Mouse (Mus musculus) midbrain, embryonic 13.5 days (tissue): ENCODE measurements around the gene Clcnka. TPM values are rescaled to one million over a fixed set of nuclear protein-coding genes. Genes with fewer than 3 reads are reported as not detected.

Experiments
- ATAC-seq: fragments of 200-750 bp; cut with Nextera tagmentation; 2 replicates; pipeline ENCODE4 v1.8.0; 2017; ENCODE audit warnings: mild to moderate bottlenecking, moderate TSS enrichment, moderate library complexity
- H3K27ac ChIP-seq: fragments of 300-500 bp; sonication (generic); 2 replicates; pipeline ENCODE4 v1.5.1; 2015; ENCODE audit warnings: inconsistent platforms, mild to moderate bottlenecking, moderate library complexity
- H3K27me3 ChIP-seq: fragments of 300-500 bp; sonication (generic); 2 replicates; pipeline ENCODE4 v1.6.1; 2015; ENCODE audit warnings: mild to moderate bottlenecking, inconsistent platforms
- H3K36me3 ChIP-seq: fragments of 300-500 bp; sonication (generic); 2 replicates; pipeline ENCODE4 v1.6.1; 2015; ENCODE audit warnings: mild to moderate bottlenecking, inconsistent platforms
- H3K4me1 ChIP-seq: fragments of 300-500 bp; sonication (generic); replicated peaks from 2 replicates; pipeline ENCODE4 v1.6.1; 2015; ENCODE audit warnings: inconsistent platforms
- H3K4me2 ChIP-seq: fragments of 300-500 bp; sonication (generic); replicated peaks from 2 replicates; pipeline ENCODE4 v1.6.1; 2015; ENCODE audit warnings: moderate library complexity, mild to moderate bottlenecking, inconsistent platforms
- H3K4me3 ChIP-seq: fragments of 300-500 bp; sonication (generic); replicated peaks from 2 replicates; pipeline ENCODE4 v1.5.1; 2015; ENCODE audit warnings: mild to moderate bottlenecking, inconsistent platforms
- H3K9ac ChIP-seq: fragments of 300-500 bp; sonication (generic); replicated peaks from 2 replicates; pipeline ENCODE4 v1.6.1; 2015; ENCODE audit warnings: mild to moderate bottlenecking, inconsistent platforms
- H3K9me3 ChIP-seq: fragments of 300-500 bp; sonication (generic); 2 replicates; pipeline ENCODE4 v1.6.1; 2016; ENCODE audit warnings: mild to moderate bottlenecking, inconsistent platforms
- WGBS: fragments of 180-500 bp; shearing (Covaris S2); methylation state at CpG from one replicate; pipeline ENCODE4 v1.1.7; 2015; 5-methylcytosine and 5-hydroxymethylcytosine counted together
- polyA plus RNA-seq: library from polyadenylated mRNA; unstranded; fragments of >200 nt; fragmentation: Nextera tagmentation; extraction: Ambion mirVana; gene quantifications from 2 replicates; pipeline ENCODE4 v1.2.1, GENCODE M21; 2015

The Clcnka gene
- polyA plus RNA-seq, 1 experiment from 2014 or later = not detected

DNA sequence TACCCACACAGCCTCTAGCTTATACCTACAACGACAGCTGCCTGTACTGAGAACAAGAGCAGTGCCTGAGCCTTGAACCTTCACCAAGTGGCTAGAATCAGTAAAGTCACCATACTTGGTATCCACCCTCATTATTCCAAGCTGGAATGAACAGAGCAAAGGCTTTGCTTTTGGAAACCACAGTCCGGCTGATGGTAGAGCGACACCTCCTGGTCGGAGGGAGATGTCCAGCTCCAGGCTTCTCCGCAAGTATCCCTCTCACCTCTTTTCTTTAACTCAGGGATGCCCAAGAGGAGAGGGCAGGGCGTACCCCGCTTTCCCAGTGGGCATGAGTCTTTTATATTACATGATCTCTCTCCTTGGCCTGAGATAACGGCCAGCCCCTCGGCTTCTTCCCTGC, 31.3 kb upstream of the Clcnka start:
- Histone ChIP-seq H3K4me2 (no peak overlapping the region), H3K27ac (no peak overlapping the region), H3K4me3 (no peak overlapping the region), H3K36me3 (no peaks in the 10 kb centered on the region), H3K27me3 (peaks cover 13% of the 10 kb centered on the region; the same call in 1 of the 2 replicates), H3K4me1 (peaks cover 14% of the 10 kb centered on the region), H3K9me3 (no peaks in the 10 kb centered on the region), H3K9ac (no peak overlapping the region)
- no peak for ATAC-seq
- 51% methylated on average over 9 of the region's 9 CpGs for WGBS

DNA sequence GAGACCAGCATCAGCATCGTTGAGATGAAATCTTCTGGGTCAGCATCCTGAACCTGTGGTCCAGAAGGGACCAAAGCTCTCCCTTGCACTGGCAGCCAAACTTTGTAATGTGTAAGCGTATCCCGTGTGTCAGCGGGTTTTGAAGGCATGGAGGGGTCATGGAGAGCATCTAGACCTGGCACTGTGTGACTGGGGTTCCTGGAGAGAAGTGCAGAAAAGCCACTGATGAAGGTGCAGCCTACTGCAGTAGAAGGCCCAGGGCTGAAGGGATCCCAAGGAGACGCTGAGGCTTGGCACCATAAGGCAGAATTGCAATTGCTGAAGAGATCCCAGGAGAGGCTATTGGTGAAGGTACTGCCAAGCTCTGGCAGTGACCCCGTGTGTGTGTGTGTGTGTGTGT, 30.9 kb upstream of the Clcnka start:
- Histone ChIP-seq H3K36me3 (no peaks in the 10 kb centered on the region), H3K9me3 (no peaks in the 10 kb centered on the region), H3K4me1 (peaks cover 15% of the 10 kb centered on the region), H3K27ac (no peak overlapping the region), H3K9ac (no peak overlapping the region), H3K27me3 (peaks cover 13% of the 10 kb centered on the region; the same call in 1 of the 2 replicates), H3K4me3 (no peak overlapping the region), H3K4me2 (no peak overlapping the region)
- 83% methylated on average over 6 of the region's 6 CpGs for whole genome bisulfite sequencing
- no peak for ATAC-seq

DNA sequence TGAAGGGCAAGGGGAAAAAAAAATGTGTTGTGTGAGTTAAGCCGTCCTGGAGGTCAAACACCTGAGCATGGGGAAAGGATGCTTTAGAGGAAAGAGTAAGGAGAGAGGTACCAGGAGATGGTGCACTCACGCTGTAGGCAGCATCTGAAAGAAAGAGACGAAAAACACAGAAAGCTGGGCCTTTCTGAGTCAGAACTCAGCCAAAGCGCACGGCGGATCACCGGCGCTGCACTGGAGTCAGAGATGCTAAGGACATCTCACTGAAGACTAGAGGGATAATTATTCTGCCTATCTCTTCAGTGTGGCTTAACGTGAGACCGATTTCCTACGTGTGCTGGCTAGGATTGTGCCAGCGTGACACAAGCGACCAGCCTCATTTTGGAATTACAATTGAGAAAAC, 29.4 kb upstream of the Clcnka start:
- no peaks in the 10 kb centered on the region for H3K9me3 ChIP-seq
- peaks cover 15% of the 10 kb centered on the region for H3K4me1 ChIP-seq
- H3K36me3 ChIP-seq = no peaks in the 10 kb centered on the region
- peaks cover 13% of the 10 kb centered on the region; the same call in 1 of the 2 replicates for H3K27me3 ChIP-seq
- H3K27ac ChIP-seq = no peak overlapping the region
- H3K9ac ChIP-seq = no peak overlapping the region
- WGBS = 82% methylated on average over 13 of the region's 13 CpGs
- no peak overlapping the region for H3K4me3 ChIP-seq
- no peak for ATAC-seq
- no peak overlapping the region for H3K4me2 ChIP-seq

DNA sequence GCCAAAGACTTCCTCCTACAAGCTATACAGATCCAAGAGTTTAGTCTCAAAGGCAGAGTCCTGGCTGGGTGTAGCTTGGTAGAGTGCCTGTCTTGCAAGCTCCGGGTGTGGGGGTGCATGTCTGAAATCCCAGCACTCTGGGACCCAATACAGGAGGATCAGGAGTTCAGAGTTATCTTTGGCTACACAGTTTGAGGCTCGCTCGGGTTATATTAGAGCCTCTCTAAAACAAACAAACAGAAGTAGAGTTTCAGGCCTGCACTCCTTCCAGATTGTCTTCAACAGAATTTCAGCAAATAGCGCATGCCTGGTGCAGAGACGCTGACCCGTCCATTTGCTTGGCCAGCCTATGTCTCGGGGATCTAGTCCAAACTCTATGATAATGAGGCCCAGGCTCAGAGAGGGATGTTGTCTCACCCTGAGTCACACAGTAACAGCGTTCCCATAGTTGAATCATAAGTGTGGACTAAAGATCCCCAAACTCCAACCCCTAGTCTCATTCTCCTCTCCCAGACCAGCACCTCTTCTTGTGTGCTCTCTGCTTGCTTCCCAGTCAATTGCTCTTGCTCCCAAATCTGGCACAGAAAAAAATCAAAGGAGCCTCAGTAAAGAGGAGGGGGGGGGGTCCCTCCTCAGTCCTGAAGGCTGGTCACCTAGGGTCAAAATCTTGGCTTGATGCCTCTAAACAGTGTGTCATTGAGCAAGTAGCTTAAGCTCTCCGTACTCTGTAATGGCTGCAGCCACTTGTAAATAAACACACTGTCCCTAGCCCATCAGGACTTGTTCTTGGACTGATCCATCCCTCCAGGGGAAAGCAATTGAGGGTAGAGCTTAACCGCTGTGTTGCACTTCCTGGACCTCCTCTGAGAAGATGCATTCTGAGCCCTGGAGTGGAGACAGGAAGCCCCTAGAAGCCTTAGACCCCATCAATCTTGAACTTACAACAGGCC, 28.5 kb upstream of the Clcnka start:
- Histone ChIP-seq H3K9ac (no peak overlapping the region), H3K27ac (no peak overlapping the region), H3K27me3 (peaks cover 13% of the 10 kb centered on the region; the same call in 1 of the 2 replicates), H3K36me3 (no peaks in the 10 kb centered on the region), H3K9me3 (no peaks in the 10 kb centered on the region), H3K4me3 (no peak overlapping the region), H3K4me1 (peaks cover 15% of the 10 kb centered on the region), H3K4me2 (no peak overlapping the region)
- WGBS = 84% methylated on average over 10 of the region's 10 CpGs
- ATAC-seq = no peak

DNA sequence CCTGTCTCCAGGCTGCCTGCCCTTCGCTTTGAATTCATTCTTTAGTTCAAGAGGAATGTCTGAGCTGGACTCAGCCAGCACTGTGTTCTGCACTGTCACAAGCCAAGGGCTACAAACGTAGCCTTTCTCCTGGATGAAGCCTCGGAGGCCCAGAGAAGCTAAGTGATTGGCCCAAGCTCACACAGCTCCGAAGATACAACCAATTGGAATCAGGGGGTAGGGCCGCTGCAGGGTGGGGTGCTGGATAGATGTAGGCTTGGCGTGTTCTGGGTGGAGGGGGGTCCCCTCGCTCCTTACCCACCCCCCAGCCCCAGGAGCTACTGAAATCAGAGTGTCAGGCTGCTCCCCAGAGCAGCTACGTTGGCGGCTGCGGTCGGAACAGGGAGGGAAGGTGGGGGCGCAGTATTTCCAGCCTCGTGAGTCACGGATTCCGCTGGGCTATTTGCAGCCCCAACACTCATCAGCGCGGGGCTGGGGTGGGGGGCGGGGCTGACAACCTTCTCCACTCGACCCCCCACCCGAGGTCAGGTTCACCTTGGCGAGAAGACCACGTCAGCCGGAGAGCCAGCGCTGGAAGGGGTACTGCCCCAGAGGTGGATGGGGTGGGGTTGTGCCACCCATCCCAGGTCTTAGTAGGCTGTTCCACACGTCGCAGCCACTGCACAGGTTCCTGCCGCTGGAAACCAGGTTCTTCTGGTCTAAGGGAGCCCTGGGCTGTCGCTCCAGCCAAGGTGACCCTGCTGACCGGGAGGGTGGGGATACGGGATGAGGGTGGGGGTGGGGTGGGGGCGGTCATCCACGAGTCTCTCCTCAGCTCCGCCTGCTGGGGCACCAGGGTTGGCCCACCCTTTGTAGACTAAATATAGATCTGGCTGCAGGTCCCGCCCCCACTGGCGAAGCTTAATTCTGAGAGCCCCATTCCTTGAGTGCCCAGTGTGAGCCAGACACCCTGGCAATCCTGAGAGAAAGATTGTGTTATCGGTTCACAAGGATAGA, 27.3 kb upstream of the Clcnka start:
- peak overlapping the region; percentile 44 for H3K4me3 ChIP-seq
- H3K9ac ChIP-seq = peak overlapping the region; percentile 67
- no peaks in the 10 kb centered on the region for H3K36me3 ChIP-seq
- no peak overlapping the region for H3K27ac ChIP-seq
- peak overlapping the region; percentile 72 for H3K4me2 ChIP-seq
- peak; percentile 96 for ATAC-seq
- H3K4me1 ChIP-seq = peaks cover 15% of the 10 kb centered on the region
- H3K27me3 ChIP-seq = peaks cover 13% of the 10 kb centered on the region; the same call in 1 of the 2 replicates
- 6% methylated on average over 36 of the region's 36 CpGs for WGBS
- no peaks in the 10 kb centered on the region for H3K9me3 ChIP-seq

DNA sequence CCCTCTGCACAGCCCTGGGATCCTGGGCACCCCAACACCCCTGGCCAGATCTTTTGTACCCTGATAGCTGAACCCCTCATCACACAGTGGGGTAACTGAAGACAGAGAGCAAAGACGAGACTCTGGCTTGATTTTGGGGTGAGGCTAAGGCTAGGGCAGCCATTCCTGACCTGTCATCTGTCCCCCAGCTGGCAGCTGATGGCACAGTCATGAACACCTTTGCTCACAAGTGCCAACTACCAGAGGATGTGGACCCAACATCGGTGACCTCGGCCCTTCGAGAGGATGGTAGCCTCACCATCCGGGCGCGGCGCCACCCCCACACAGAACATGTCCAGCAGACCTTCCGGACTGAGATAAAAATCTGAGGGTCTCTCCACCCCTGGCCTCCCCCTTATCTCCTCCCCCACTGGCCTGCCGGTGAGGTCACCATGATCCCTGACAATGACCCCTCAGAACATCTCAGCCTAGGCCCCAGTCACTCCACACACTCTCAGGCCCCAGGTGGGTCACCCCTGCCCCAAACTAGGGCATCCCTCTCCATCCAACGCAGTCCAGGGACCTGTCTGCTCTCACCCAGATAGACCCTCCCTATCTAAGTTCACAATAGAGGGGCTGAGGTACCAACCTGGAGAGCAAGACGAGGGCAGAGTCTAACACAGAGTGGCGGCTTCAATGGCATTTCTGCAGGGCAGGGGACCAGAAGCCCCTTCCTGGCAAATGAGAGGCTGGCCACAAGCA, 25.3 kb upstream of the Clcnka start:
- H3K9ac ChIP-seq = no peak overlapping the region
- no peak overlapping the region for H3K27ac ChIP-seq
- H3K4me2 ChIP-seq = no peak overlapping the region
- no peaks in the 10 kb centered on the region for H3K36me3 ChIP-seq
- no peaks in the 10 kb centered on the region for H3K9me3 ChIP-seq
- no peak overlapping the region for H3K4me3 ChIP-seq
- H3K4me1 ChIP-seq = peaks cover 15% of the 10 kb centered on the region
- ATAC-seq = no peak
- WGBS = 92% methylated on average over 13 of the region's 13 CpGs
- H3K27me3 ChIP-seq = peaks cover 10% of the 10 kb centered on the region; the same call in 1 of the 2 replicates

DNA sequence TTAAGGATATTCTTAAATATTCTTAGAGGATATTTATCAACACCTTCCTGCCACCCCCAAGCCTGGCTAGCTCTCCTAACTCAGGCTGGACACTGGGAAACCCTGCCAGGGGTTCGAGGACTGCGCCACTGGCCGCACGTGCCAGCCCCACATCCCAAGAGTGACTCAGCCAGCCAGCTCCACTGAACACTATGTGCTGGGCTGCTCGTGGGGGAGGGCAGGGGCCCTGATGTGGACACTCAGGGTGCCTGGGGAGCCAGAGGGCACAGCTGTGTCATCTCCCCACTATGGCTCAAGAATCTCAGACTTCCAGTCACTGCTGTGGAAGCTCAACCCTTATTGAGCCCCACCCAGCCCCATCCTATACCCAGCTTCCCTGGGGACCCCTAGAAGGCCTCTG, 24.8 kb upstream of the Clcnka start:
- ATAC-seq = no peak
- 82% methylated on average over 5 of the region's 5 CpGs for WGBS
- Histone ChIP-seq H3K27ac (no peak overlapping the region), H3K27me3 (peaks cover 10% of the 10 kb centered on the region; the same call in 1 of the 2 replicates), H3K4me3 (no peak overlapping the region), H3K4me1 (peaks cover 15% of the 10 kb centered on the region), H3K9ac (no peak overlapping the region), H3K9me3 (no peaks in the 10 kb centered on the region), H3K36me3 (no peaks in the 10 kb centered on the region), H3K4me2 (no peak overlapping the region)

DNA sequence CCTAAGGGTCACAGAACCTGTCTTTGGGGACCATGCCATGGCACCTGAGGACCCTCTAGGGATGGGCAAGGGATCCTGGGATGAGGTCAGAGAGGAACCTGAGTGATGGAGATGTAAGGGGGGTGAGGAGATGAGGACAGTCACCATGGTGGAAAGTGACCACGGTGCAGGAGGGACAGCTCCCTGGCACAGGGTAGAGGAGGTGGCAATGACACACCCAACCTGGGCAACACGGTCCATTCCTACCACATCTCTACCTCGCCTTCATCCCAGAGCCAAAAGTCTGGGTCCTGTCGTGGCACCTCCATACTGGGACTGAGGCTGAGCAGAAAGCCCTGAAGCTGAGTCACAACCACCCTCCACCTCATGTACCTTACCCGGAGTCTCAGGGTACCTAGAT, 24.3 kb upstream of the Clcnka start:
- ATAC-seq = no peak
- H3K4me2 ChIP-seq = no peak overlapping the region
- peaks cover 10% of the 10 kb centered on the region; the same call in 1 of the 2 replicates for H3K27me3 ChIP-seq
- H3K36me3 ChIP-seq = no peaks in the 10 kb centered on the region
- peaks cover 15% of the 10 kb centered on the region for H3K4me1 ChIP-seq
- H3K27ac ChIP-seq = no peak overlapping the region
- no peaks in the 10 kb centered on the region for H3K9me3 ChIP-seq
- H3K9ac ChIP-seq = no peak overlapping the region
- no peak overlapping the region for H3K4me3 ChIP-seq
- WGBS = 77% methylated on average over 5 of the region's 5 CpGs

DNA sequence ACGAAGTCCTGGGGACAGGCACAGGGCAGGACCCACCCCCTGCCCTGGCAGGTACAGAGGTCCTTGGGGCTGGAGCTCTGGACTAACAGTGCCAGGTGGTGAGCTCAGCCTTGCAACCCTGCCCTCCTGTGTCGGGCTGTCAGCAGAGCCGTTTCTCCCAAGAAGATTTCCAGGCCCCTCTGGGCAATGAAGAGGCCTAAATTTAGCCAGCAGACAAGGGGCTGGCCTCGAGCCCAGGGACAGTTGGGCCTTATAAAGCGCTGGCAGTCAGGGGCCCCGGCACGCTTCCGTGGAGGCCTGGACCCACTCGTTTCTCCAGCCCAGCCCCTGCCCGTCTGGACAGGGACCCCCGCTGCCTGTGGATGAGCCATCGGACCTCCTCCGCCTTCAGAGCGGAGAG, 22.9 kb upstream of the Clcnka start:
- no peak for ATAC-seq
- WGBS = 75% methylated on average over 14 of the region's 14 CpGs

DNA sequence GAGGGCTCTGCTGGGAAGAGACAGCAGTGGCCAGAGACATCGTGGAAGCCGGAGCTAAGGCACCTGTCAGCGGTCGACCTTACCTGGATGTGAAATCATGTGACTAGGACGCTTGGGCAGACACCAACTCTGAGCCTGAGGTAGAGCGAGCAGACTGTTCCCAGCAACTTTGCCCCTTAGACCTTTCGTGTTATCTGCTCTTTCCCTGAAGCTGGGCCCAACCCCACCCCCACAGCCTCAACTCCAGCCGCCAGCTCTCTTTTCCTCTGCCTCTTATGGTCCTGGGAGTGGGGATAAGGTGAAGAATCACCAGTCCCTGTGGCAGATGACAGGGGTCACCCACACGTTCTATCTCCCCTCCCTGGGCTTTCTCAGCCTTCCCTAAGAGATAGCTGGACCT, 22.4 kb upstream of the Clcnka start:
- 59% methylated on average over 9 of the region's 9 CpGs for WGBS

More for the DNA sequence above, 22.9 kb upstream of the Clcnka start:
- Histone ChIP-seq H3K4me2 (no peak overlapping the region), H3K36me3 (no peaks in the 10 kb centered on the region), H3K27me3 (peaks cover 7% of the 10 kb centered on the region; the same call in 1 of the 2 replicates), H3K27ac (no peak overlapping the region), H3K4me3 (no peak overlapping the region), H3K4me1 (peaks cover 15% of the 10 kb centered on the region), H3K9ac (no peak overlapping the region), H3K9me3 (no peaks in the 10 kb centered on the region)

DNA sequence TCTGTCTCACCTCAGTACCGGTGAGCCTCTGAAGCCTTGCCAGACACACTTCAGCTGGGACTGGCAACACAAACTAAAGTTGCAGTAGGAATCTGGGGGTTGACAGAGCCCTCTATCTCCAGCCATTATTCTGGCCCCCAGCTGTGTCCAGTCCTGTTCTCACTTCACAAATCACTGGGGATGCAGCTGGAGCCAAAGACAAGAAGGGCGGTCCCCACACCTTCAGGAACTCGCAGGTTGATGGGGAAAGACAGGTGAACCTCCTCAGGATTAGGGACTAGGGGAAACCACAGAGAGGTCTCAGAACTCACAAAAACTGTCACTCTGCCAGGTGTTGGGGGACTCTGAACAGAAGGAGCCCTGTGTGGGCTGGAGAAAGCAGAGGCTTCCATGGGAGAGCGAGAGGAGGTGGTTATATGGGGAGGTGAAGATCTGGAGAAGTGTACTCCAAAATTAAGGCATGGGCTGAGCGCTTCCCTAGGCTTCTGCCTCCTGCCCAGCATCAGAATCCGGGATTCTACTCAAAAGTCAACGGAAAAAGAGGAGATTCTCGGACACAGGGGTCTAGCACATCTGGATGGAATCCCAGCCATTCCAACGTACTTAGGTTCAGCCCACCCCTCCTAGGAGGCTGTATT, 21.8 kb upstream of the Clcnka start, which contains the start of gene Hspb7:
Gene Hspb7 (plus strand): TSS at position 588 of the 638 bp plus-strand sequence.
- Histone ChIP-seq H3K9ac (no peak within 1 kb of the TSS), H3K36me3 (no peaks in the 10 kb centered on the region), H3K27ac (no peak within 1 kb of the TSS), H3K4me2 (no peak within 1 kb of the TSS), H3K4me3 (no peak within 1 kb of the TSS), H3K4me1 (peaks cover 5% of the 10 kb centered on the region), H3K27me3 (no peaks in the 10 kb centered on the region), H3K9me3 (no peaks in the 10 kb centered on the region)
- 57% methylated on average over 9 of the region's 9 CpGs for WGBS
- ATAC-seq = no peak

More for the DNA sequence above, 22.4 kb upstream of the Clcnka start:
- peaks cover 11% of the 10 kb centered on the region for H3K4me1 ChIP-seq
- H3K9me3 ChIP-seq = no peaks in the 10 kb centered on the region
- no peak overlapping the region for H3K4me2 ChIP-seq
- no peak overlapping the region for H3K4me3 ChIP-seq
- H3K27ac ChIP-seq = no peak overlapping the region
- no peak overlapping the region for H3K9ac ChIP-seq
- no peak for ATAC-seq
- peaks cover 5% of the 10 kb centered on the region; the same call in 1 of the 2 replicates for H3K27me3 ChIP-seq
- H3K36me3 ChIP-seq = no peaks in the 10 kb centered on the region
